Mouse (Mus musculus) retina, postnatal 7 days (tissue): ENCODE measurements at regions not wholly inside any gene's neighbourhood (a gene's known extent, or its start where the extent isn't known, plus 50 kb on each side); places are given as distances from the start of the nearest gene placed in this dataset.

Experiments used
- DNase-seq: peaks from one replicate; pipeline ENCODE4 v3.0.0-alpha.2; 2012; ENCODE audit warnings: low read depth, low spot score

- peak; percentile 2 for DNase-seq
Measured at GRCm38 (mm10) chr16:8117543-8118167, 307.3 kb downstream of the Tmem114 start.

- DNase-seq: no peak
Measured at GRCm38 (mm10) chr16:8111329-8112116, 313.4 kb downstream of the Tmem114 start.

- DNase-seq: no peak
Measured at GRCm38 (mm10) chr16:8108141-8109122, 316.5 kb downstream of the Tmem114 start.

DNA sequence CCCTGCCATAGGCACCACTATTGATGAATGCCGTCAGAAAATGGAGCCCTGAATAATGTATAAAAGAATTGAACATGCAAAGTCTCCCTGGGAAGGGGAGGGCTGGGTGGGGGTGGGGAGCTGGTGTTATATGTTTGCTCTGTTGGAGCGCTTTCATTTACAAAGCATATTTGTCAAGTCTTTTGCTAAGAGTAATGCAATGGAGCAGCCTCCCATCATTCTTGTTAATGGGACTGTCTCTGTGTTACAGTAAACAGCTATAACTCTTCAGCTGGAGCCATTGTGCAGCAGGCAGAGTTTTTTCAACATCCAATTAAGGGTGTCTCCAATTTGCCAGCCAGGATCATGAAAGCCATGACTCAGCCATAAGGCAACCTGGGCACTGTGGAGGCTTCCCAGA, 345.9 kb downstream of the Tmem114 start:
- no peak for DNase-seq

DNA sequence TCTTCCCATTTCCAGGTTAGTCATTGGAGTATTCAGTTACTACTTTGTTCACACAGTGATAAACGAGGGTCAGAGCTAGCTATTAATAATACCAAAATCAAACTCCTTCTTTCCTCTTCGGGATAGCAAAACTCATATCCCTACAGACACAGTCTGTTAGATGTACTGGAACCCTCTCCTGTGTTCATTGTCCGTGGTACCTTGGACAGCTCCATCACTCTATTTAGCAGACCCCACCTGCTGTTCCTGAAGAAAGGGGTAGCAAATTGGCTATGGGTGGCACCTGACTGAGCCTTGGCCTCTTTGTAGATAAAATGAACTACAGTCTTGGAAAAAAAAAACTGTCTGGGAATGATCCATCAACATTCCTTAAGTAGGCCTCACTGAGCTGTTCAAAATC, 346.5 kb downstream of the Tmem114 start:
- no peak for DNase-seq

DNA sequence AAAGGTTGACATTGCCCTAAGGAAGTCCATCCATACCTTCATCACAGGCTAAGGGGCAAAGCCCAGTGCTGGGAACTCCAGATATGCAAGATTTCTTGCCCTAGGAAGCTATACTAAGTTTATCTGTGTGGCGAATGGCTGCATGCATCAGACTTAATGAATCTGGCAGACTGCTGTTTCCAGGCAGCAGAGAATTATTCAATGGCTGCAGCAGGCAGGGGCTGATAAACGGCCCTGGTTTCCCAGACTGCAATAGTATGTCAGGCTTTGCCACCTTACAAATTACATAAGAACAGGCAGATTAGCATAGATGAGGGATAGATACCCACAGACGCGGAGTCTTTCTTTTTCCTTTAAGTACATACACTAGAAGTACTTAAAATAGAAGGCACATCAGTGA, 350.2 kb downstream of the Tmem114 start:
- DNase-seq: no peak

DNA sequence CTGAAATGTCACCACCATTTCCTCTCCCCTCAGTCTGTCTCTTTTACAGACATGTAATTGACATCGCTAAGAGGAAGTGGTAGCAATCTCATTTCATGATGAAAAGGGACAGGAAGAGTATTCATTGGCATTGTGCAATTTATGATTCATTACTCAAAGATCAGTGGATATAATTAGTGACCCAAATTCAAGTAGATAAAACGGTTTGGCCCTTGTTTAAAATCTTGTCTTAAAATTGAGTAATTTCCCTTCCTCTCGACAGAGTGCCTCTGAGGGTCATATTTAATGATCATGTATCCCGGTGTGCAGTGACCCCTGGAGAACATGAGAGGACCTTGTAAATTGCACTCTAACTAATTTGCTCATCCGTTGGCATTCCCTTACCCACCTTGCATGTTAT, 371.0 kb downstream of the Tmem114 start:
- DNase-seq: no peak

- DNase-seq: no peak
Measured at GRCm38 (mm10) chr16:8008966-8009365, 416.0 kb downstream of the Tmem114 start.

DNA sequence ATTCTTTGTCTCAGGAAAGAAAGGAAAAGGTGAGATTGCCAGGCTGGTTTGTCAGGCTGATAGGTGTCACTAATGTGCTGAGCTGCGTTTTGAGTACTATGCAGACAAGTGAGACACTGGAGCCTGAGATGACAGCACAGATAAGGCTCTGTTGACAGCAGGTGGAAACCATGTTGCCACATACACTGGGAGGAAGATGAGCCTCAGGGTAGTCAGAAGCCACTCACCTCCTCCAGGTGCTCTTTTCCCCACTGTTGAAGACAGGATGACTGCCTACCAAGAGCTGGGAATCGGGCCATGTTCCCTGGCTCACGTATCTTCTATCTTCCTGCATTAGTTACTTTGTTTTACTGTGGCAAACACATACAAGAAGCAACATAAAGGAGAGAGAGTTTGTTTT, 418.3 kb downstream of the Tmem114 start:
- DNase-seq: no peak

DNA sequence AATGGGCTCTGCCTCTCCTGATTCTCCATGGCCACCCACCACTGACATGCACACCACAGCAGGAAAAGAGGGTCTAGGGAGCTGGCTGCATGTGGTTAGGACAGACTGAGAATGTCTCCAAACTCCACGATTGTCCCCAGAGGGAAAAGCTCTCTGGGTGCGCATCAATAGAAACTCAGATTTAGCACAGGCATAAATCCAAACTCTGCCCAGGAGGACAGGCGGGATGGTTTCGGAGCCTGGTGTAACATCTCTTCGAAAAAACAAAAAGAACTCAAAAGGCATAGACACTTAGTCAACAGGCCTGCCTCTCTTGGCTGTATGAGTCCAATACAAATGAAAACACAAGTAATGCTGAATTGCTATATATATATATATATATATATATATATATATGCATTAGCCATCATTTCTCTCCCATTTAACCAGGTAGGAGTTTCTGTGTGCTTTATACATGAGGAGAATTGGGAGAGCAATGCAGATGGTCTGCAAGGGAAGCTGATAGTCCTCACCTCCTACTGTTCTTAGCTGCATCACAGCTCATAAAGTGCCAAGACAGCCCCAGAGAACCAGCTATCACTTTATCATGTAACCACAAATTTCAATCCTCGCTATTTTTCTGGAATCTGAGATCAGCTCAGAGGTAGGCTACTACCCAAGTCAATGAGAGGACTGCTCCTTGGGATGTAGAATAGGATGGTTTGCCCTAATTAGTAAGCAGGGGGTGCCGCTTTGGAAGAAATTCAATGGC, 422.4 kb downstream of the Tmem114 start:
- DNase-seq: no peak

DNA sequence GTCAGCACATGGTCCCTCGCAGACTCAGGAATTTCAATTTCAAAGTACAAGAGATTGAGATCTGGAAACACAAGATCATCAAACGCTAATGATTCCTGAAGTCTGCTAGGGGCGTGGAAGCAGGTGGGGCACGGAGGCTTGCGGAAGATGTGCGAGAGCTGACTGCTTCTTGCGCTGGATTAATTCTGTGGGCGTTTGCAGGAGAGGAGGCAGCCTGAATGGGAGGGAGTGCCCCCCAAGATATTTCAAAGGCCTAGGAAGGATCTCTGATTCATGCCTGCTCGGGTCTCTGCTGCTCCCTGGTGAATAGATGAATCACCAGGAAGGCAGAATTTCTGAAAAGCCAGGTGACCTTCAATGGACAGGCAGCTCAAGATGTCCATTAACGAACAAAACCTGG, 442.1 kb downstream of the Tmem114 start:
- no peak for DNase-seq

- DNase-seq: no peak
Measured at GRCm38 (mm10) chr16:7978466-7978865, 446.5 kb downstream of the Tmem114 start.

DNA sequence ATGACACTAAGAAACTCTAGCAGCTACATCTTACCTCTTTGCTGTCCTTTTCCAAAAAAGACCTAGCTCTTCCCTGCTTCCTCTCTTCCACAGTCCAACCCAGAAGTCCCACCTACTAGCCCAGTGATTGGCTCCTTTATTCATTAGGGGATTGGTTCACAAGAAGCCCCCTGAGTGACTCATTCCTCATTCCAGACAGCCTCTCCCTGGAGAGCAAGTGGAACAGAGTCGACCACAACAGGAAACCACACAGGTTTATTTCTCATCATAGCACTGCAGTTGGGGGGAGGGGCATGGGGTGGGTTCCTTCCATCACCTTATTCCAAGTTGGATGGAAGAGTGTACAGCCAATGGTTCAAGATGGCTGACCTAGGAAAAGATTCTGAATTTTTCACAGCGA, 473.3 kb downstream of the Tmem114 start:
- no peak for DNase-seq

- no peak for DNase-seq
Measured at GRCm38 (mm10) chr16:7942333-7942732, 482.6 kb downstream of the Tmem114 start.

DNA sequence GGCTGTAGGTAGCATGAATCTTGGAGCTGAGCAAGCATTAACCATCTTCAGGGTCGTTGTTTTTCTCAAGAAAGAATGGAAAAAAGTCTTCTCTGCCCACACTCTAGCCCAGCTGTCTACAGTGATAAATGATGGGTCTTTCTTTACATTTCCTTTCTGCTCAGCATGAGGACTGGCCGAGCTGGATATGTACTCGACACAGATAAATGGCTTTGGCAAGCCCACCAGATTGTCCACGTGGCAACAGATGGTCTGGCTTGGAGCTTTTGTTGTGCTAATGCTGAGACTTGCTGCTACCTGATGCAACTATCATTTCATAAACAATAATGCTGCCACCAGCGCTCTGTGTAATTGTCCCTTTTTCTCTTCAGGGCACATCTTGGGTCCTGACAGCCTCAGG, 487.8 kb downstream of the Tmem114 start:
- DNase-seq: no peak

DNA sequence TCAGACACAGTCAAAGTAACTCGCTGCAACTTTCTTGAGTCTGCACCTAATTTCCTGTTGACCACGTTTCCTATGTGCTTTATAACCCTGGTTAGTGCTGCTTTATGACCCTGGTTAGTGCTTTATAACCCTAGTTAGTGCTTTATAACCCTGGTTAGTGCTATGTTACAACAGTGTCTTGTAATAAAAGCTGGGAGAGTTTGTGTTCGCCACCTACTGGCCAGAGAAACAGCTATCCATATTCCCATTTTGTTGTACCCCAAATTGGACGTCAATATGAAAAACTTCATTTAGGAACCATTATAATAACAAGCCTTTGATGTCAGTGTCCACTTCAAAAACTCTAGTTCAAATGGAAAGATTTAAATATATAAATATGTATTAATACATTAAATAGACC, 492.6 kb downstream of the Tmem114 start:
- DNase-seq: no peak

DNA sequence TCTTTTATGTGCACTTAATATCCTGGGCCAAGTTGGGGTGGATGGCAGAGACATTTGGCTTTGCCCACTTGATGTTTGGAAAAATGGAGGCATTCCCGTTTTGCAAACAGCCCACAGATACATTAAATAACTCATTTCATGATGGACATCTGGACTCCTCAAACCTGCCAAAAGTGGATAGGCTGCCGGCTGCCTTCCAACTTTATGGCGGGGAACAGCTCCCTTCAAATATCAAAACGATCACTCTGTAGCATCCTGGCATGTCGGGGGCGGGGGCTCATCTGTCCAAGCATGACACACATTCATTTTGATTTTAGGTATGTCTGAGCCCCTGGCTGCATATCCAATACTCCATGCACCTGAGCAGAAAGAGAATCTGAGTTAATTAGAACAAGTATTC, 493.3 kb downstream of the Tmem114 start:
- DNase-seq: no peak

DNA sequence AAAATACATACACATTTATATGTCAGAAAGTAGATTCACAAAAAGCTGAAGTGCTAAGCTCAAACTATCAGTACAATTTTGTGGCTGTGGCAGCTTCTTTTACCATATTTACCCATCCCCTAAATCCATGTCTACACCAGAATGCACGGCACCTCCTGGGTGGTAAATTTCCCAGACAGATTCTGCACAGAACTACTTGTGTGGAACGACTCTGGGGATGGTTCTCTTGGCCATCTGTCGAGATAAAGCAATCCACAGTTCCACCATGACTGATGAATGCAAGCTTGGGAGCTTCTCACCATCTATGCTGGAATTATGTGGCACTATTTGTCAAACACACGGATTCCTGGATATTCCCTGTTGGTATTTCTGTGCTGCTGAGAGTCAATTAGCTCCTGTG, 495.8 kb downstream of the Tmem114 start:
- DNase-seq: no peak

GRCm38 (mm10) chr16:7928391-7928935, 496.5 kb downstream of the Tmem114 start:
- DNase-seq: no peak

- no peak for DNase-seq
Measured at GRCm38 (mm10) chr16:7927756-7928155, 497.2 kb downstream of the Tmem114 start.

DNA sequence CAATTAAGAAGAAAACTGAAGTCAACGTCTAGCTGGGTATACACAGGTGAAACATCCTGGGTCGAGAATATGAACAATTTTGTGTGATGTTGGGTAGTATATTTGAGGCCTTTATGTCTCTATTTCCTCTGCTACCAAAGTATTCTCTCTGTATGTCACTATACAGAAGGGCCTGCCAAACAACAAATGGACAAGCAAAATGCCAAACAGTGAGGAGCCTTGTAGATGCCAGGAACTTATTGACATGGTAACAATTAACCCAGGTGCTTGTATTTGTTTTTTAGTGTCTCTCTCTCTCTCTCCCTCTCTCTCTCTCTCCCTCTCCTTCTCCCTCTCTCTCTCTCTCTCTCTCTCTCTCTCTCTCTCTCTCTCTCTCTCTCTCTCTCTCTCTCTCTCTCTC, 529.1 kb downstream of the Tmem114 start:
- DNase-seq: no peak
